Mouse (Mus musculus): ENCODE results near the gene Abl2.

GRCm38 (mm10) chr1:156558950-156559640 is 509 bp downstream of the Abl2 start:
- no peak for TF ChIP-seq USF1 (IDR thresholded peaks at IDR 0.05; ENCODE audit: low read depth, low read length)
- TF ChIP-seq EP300 (IDR thresholded peaks at IDR 0.05; ENCODE audit: low read length): no peak
- TF ChIP-seq UBTF (IDR thresholded peaks at IDR 0.05; ENCODE audit: low read depth, low read length): no peak
- no peak for TF ChIP-seq E2F4 (IDR thresholded peaks at IDR 0.05; ENCODE audit: insufficient replicate concordance, low read depth, low read length)
- no peak for TF ChIP-seq CTCF (conservative IDR thresholded peaks at IDR 0.05 in 1 of 2, IDR thresholded peaks at IDR 0.05 in 1 of 2; ENCODE audit: low read depth in 2 of 2, low read length in 2 of 2)
- TF ChIP-seq SMC3 (IDR thresholded peaks at IDR 0.05; ENCODE audit: low read depth, low read length): no peak
- TF ChIP-seq MAX (IDR thresholded peaks at IDR 0.05; ENCODE audit: low read length): no peak
